Mouse (Mus musculus) C2C12 (cell line): ENCODE measurements around the gene Ciz1.

Experiments
- CEBPB ChIP-seq: IDR thresholded peaks from one replicate; pipeline ENCODE4 v1.6.1; 2011; ENCODE audit warnings: low read depth, mild to moderate bottlenecking, control low read depth, moderate library complexity
- CTCF ChIP-seq: IDR thresholded peaks from one replicate; pipeline ENCODE4 v1.5.1; 2011; ENCODE audit not compliant: control insufficient read depth, insufficient read depth, insufficient read length
- MYOD1 ChIP-seq: IDR thresholded peaks from one replicate; pipeline ENCODE4 v1.6.1; 2011; ENCODE audit warnings: low read depth; ENCODE audit not compliant: control insufficient read depth, insufficient read length

DNA sequence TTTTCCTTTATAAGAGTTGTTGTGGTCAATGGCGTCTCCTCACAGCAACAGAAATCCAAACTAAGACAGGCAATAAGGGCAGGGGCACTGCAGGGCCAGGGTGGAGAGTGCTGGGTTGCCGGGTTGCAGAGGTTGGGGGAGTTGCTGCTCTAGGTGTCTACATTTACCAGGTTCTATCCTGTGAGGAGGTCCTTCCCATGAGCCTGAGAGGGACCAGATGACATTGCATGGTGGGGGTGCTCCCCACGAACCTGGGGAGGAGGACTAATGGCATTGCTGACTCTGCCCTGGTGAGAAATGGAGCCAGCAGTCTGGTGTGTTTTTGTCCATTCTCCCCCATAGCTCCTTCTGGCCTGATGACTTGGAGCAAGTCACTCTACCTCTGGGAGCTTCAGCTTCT is 5.6 kb downstream of the Ciz1 start:
- TF ChIP-seq CTCF (no peak), CEBPB (no peak), MYOD1 (no peak)
